Mouse (Mus musculus): ENCODE results near the gene Pop5. TPM values are rescaled to one million over a fixed set of nuclear protein-coding genes. Genes with fewer than 3 reads are reported as not detected.
A peak's percentile ranks its signal among the peaks of the same experiment; 100 is the strongest.

Gene Pop5
- total RNA-seq, 2 experiments from 2014 or later: 21.1 to 26.1 TPM

- DNase-seq: no peak
Observed at GRCm38 (mm10) chr5:115215273-115216185, 20.1 kb upstream of the Pop5 start.

- no peak for DNase-seq
Observed at GRCm38 (mm10) chr5:115217998-115218397, 17.6 kb upstream of the Pop5 start.

GRCm38 (mm10) chr5:115220931-115221640 is 14.6 kb upstream of the Pop5 start:
- DNase-seq: no peak

- no peak for DNase-seq
Observed at GRCm38 (mm10) chr5:115222485-115222884, 13.2 kb upstream of the Pop5 start.

GRCm38 (mm10) chr5:115230830-115231551 is 4.6 kb upstream of the Pop5 start:
- DNase-seq: peak; percentile 43

- DNase-seq: no peak
Observed at GRCm38 (mm10) chr5:115231552-115232120, 4.0 kb upstream of the Pop5 start.

GRCm38 (mm10) chr5:115232516-115232915 is 3.1 kb upstream of the Pop5 start:
- DNase-seq: no peak

- no peak for DNase-seq
Observed at GRCm38 (mm10) chr5:115233031-115233780, 2.4 kb upstream of the Pop5 start.

GRCm38 (mm10) chr5:115234519-115234918 is 1.1 kb upstream of the Pop5 start:
- DNase-seq: no peak

- peak; percentile 70 for DNase-seq
Observed at GRCm38 (mm10) chr5:115235323-115235771, 289 bp upstream of the Pop5 start.

GRCm38 (mm10) chr5:115237803-115238728 is 2.4 kb downstream of the Pop5 start:
- peak; percentile 95 for DNase-seq

- peak; percentile 21 for DNase-seq
Observed at GRCm38 (mm10) chr5:115238729-115239195, 3.1 kb downstream of the Pop5 start.

- no peak for DNase-seq
Observed at GRCm38 (mm10) chr5:115240191-115240590, 4.6 kb downstream of the Pop5 start.

- no peak for DNase-seq
Observed at GRCm38 (mm10) chr5:115255472-115255871, 19.8 kb downstream of the Pop5 start.

- DNase-seq: no peak
Observed at GRCm38 (mm10) chr5:115256909-115257546, 21.4 kb downstream of the Pop5 start.

- no peak for DNase-seq
Observed at GRCm38 (mm10) chr5:115260356-115260755, 24.7 kb downstream of the Pop5 start.

GRCm38 (mm10) chr5:115261141-115261540 is 25.5 kb downstream of the Pop5 start:
- no peak for DNase-seq

- DNase-seq: no peak
Observed at GRCm38 (mm10) chr5:115261880-115262279, 26.2 kb downstream of the Pop5 start.

GRCm38 (mm10) chr5:115262502-115263291 is 27.1 kb downstream of the Pop5 start:
- DNase-seq: no peak
